Mouse (Mus musculus) CD4-positive helper T cell, adult 2 months (primary cell): ENCODE data around the gene Fam76a.
A peak's percentile ranks its signal among the peaks of the same experiment; 100 is the strongest.

Experiments used
- DNase-seq: peaks from one replicate; pipeline ENCODE4 v3.0.0-alpha.2; 2012; ENCODE audit warnings: low read depth, missing footprints, low spot score

Fam76a gene

GRCm38 (mm10) chr4:132922558-132923008 is at the start of gene Fam76a:
TSS of gene Fam76a (minus strand) at chr4:132922558.
- peak; percentile 100 for DNase-seq

- DNase-seq = peak; percentile 73
These were observed 49.7 kb upstream of the Fam76a start for GRCm38 (mm10) chr4:132972101-132972500.

DNA sequence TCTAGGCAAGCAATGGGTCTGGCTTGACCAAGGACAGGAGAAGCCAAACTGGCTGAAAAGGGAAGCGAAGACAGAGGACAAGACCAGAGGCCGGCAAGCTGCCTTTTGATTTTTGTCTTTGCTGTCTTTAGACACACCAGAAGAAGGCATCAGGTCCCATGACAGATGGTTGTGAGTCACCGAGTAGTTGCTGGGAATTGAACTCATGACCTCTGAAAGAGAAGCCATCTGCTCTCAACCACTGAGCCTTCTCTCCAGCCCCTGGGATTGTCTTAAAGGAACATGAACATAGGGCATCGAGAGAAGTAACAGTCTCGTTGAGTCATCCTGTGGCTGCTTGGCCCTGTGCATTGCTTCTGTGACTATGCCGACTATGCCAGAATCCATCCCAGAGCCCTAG is 49.2 kb upstream of the Fam76a start:
- no peak for DNase-seq

GRCm38 (mm10) chr4:132968105-132968938 is 46.0 kb upstream of the Fam76a start:
- DNase-seq = no peak

- DNase-seq = no peak
These were observed 42.1 kb upstream of the Fam76a start for GRCm38 (mm10) chr4:132964473-132964872.

- no peak for DNase-seq
These were observed 41.7 kb upstream of the Fam76a start for GRCm38 (mm10) chr4:132964064-132964463.

DNA sequence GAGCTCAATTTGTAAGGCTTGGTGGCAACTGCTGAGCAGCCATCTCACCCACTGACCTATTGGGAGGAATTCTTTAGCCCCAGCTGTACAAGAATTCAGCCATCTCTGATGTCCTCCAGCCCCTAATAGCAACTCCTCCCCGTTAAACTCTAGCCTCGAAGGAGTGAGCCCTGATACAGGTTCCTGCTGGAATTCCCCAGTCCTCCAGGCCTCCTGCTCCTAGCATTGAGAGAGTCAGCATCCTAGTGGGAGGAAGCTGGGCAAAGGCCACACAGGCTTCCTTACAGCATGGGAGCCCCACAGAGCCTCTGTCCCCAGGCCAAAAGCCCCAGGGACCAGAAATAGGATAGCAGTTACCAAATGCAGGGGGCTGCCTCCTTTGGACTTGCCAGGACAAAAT is 41.1 kb upstream of the Fam76a start:
- DNase-seq = no peak

DNA sequence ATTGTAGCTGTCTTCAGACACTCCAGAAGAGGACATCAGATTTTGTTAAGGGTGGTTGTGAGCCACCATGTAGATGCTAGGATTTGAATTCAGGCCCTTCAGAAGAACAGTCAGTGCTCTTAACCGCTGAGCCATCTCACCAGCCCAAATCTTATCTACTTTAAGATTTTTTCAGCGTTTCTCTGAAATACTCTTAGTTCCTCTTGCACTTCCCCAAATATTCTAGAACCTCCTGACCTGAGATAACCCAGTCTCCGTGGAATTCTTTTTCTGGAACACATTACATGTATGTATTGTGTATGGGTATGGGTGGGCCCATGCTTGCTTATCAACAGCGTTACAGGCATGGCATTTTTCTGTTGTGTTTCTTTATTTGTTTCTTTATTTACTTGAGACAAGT is 40.3 kb upstream of the Fam76a start:
- DNase-seq = no peak

GRCm38 (mm10) chr4:132961866-132962265 is 39.5 kb upstream of the Fam76a start:
- no peak for DNase-seq

DNA sequence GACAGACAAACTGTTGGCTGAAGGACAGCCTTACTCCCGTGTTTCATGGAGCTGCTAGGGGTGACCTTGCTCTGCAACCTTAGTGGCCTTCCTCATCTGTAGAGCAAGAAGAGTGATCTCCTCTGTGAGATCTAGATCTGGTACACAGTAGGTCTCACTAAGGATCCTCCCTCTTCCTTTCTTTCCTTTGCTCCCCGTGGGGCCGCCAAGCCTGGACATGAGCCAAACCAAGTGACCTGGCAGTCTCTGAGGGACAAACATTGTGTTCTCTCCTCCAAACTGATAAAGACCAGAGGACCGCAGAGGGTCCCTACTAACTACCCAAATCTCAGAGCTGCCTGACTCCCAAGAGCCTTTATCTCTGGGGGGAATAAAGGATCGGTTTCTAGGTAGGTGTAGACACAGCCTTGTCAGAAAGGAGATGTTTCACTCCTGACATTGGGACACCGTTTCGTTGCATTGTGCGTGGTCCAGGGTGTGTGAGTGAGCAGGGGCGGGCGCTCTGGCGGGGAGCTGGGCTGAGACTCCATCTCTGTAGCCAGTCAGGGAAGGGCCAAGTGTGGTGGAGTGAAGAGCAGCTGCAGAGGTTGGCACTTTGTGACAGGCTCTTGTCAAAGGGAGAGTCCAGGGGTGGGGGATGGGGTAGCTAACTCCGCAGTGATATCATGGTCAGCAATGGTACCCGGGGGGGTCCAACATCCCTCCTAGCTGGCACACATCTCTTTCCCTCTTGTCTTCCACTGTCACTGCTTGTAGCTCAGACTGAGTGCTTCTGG is 38.7 kb upstream of the Fam76a start:
- no peak for DNase-seq

- no peak for DNase-seq
These were observed 38.0 kb upstream of the Fam76a start for GRCm38 (mm10) chr4:132960313-132960712.

DNA sequence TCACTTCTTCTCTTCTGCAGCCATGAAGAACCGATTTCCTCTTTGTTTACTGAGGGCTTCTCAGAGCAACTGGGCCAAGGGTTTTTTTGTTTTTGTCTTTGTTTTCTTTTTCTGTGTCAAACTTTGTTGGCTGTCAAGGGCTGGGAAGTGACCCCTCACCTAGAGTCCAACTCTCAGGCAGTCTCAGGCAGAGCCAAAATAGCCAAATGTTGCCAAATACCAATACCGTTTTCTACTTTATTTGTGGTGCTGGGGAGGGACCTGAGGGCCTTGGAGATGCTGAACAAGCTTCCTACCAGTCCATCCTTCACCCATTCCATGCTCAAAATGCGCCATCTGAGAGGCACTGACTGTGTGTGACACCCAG is 37.3 kb upstream of the Fam76a start:
- no peak for DNase-seq

DNA sequence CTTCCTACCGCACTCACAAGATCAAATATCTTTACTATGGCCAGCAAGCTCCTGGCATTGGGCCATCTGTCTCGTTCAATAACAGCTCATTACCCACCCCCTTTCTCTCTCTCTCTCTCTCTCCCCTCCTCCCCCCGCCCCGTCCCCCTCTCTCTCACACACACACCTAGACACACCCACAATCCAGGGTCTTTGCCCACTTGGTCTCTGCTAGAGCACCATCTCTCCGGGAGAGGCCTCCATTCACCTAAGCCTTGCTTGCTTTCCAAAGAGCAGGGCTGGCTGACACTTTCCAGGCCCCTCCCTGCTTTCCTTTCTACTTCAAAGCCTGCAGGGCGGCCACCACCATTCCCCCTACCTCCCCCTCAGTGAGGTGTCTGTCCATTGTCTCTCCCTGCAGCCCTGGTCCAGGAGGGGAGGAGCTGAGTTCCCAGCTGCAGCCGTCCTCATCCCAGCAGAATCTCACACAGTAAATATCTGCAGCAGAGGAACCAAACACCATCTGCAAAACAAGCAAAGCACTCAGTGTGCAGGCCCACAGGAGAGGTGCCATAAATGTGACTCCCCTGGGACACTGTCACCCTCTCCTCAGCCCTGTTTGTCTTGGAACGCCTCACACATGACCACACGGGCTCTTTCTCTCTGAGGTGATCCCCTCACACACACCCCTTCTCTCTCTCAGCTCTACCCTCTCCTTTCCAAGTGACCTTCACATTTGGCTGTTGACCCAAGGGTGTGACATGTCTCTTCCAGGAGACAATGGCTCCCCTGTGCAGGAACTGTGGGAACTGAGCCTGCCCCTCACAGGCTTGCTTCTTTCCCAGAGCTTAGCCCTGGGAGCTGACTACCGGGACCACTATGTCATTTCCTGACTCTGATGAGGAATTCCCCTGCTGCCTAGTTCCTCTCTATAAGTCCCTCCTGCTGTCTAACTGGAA is 36.7 kb upstream of the Fam76a start:
- DNase-seq = no peak

DNA sequence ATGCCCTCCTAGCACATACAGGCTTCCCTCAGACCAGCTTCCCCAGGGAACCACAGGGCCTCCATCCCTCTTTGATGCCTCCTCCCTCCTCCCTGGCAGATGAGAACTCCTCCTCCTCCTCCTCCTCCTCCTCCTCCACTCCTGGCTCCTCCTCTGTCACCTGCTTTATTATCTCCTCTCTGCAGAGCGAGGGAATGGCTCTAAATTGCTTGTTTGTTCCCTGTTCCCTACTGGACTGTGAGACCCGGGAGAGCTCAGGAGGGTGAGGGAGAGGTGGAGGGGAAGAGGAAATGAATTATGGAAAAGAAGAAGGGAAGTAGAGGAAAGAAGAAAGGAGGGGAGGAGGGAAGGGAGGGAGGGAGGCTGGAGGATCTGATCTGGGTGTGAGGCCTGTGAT is 33.0 kb upstream of the Fam76a start:
- DNase-seq = no peak

DNA sequence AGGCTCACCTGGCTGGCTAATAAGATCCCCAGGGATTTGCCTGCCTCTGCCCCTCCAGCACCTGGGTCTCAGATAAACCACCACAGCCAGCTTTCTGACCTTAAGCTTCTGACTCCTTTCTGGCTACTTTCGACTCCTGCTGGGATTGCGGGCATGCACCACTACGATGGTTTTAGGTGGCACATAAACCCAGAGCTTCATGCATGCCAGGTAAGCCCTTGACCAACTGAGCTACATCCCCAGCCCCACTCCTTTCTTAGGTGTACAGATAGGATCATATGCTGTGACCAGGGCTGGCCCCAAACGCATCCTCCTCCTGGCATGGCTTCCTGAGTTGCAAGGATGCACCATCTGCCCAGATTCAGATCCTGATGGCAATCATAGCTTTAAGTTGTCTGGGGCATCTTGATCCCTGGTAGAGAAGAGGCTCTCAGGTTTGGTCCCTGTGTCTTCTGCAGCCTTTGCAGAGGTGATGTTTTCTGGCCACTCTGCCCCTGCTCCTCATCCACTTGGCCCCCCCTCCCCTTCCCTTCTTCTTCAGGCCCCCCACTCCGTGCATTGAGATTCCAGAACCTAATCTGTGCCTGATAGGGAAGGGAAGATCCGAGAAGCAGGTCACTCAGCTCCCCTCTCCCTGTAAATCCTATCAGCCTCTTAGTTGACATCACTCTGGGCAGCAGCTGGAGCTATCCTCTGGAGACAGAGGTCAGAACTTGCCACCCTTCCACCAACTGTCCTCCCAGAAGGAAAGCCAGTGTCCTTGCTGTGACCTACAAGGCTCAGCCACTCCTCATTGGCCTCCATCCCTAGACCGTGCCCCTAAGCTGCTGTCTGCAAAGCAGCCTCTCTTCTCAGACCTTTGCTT is 32.4 kb upstream of the Fam76a start:
- no peak for DNase-seq

DNA sequence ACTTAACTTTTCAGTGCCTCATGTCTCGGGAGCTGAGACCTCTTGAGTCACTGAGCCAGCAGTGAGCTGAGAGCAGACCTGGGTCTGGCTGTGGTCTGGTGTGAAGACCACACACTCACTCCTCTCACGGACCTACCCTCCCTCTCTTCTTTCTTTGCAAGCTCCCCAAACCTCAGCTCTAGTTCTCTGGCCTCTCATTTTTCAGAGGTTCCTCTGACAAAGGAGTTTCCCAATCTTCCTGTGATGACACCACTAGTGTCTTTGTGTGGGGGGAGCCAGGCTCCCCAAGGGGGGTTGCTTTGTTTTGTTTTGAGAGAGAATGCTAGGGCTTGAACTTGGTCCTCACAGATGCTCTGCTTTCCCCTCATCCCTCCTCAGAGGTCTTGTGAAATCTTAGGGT is 28.6 kb upstream of the Fam76a start:
- DNase-seq = no peak

DNA sequence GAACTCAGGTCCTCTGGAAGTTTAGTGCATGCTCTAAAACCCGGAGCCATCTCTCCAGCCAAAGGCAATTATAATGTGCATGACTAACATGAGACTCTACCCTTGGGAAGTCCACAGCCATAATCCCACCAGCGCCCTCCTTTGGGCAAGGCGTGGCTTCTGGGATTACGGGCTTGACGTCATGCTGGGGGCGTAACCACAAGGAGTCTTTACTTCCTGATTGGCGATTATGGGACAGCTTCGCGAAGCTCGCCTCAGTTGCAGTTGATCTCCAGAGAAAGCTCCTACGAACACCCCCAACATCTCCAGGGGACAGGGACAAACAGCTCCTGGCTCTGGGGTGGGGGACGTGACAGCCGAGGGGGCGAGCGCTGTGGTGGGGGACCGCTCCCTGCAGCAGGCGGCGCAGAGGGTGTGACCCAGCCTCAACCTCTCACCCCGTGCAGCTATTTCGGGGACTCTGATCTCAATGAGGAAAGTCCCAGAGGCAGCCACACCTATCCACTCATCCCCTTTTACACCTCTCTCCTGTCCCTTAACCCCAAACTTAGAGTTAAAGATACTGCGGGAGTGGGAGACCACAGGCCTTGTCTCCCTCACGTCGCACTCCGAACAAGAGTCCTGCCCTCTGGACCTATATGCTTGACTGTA is 27.6 kb upstream of the Fam76a start:
- no peak for DNase-seq

GRCm38 (mm10) chr4:132946047-132947001 is 24.0 kb upstream of the Fam76a start:
- DNase-seq = peak; percentile 82
